Mouse (Mus musculus) left cerebral cortex, postnatal 10 days (tissue): ENCODE measurements around the gene Pabpc1l. TPM values are rescaled to one million over a fixed set of nuclear protein-coding genes. Genes with fewer than 3 reads are reported as not detected.

Experiments
- DNase-seq, 2 experiments: peaks; one replicate each; pipeline ENCODE4 v3.0.0; 2021 to 2022; ENCODE audit warnings: low spot score in 2 of 2, mixed read lengths in 1 of 2; ENCODE audit errors: extremely low spot score in 1 of 2
- intact Hi-C: fragments of 180-260 bp; cut with DNase I; formaldehyde crosslinking; loops from one replicate; pipeline ENCODE4 v1.15.1; 2025
- total RNA-seq, 2 experiments: library from RNA; stranded (reverse); gene quantifications; 2 replicates each; pipeline ENCODE4 v1.2.3; 2021

Gene Pabpc1l
- total RNA-seq, 2 experiments from 2014 or later, result 1.5 to 2.3 TPM

- intact Hi-C loops, result no loop called here
- DNase-seq, result no peak
Measured at GRCm38 (mm10) chr2:164076874-164077425, 51.7 kb downstream of the Pabpc1l start.

DNA sequence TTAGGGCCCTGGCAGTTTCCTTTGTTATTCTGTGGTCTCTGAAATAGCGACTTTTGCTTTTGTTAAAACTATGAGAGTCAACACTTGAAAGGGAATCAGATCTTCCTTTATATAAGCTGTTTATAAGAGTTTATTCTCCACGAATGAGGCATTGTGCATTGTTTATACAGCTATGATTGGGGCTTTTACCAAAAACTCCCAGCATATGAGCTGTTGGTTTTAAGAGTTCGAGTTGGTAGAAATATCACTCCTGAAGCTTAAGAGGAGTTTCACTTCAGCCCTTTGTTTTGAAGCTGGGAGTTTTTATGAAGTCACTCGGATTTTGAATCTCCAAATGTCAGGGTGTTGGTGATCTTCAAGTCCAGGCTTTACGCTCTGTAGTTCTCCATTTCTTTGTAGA lies 52.6 kb downstream of the Pabpc1l start:
- no peak for DNase-seq
- intact Hi-C loops, result no loop called here

DNA sequence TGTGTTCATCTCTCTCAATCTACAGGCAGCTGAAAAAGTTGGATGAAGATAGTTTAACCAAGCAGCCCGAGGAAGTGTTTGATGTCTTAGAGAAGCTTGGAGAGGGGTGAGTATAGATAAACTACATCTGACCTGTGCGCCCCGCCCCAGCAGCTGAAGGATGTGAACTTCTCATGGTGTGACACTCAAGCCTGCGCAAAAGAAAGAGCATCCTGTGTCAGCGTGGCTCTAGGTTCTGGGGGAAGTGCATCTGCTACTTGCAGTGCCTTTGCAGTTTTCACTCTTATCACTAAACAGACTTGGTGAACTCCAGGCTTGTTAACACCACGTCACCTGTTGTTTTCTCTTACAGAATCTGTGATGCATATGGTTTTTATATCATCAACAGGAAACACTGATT lies 54.2 kb downstream of the Pabpc1l start:
- intact Hi-C loops, result no loop called here
- no peak for DNase-seq

DNA sequence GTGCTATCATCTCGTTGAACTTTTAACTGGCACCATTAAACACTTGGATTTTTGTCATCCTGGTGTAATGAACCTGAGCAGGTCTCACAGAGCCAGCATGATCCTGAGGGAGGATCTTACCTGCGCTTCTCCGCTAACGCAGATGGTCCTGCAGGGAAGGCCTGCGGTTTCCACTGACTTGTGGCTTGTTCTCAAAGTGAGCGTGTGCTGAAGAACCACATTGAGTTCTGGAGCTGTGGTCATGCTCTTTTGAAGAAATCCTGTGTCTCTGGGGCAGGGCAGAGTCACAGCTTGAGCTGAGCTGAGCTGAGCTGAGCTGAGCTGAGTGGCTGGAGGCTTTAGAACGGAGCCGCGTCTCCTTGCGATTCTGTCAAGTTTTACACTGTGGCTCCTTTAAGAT lies 56.3 kb downstream of the Pabpc1l start:
- DNase-seq, result no peak
- intact Hi-C loops, result no loop called here

- no peak for DNase-seq
- intact Hi-C loops, result no loop called here
Measured at GRCm38 (mm10) chr2:164082175-164082574, 56.9 kb downstream of the Pabpc1l start.

DNA sequence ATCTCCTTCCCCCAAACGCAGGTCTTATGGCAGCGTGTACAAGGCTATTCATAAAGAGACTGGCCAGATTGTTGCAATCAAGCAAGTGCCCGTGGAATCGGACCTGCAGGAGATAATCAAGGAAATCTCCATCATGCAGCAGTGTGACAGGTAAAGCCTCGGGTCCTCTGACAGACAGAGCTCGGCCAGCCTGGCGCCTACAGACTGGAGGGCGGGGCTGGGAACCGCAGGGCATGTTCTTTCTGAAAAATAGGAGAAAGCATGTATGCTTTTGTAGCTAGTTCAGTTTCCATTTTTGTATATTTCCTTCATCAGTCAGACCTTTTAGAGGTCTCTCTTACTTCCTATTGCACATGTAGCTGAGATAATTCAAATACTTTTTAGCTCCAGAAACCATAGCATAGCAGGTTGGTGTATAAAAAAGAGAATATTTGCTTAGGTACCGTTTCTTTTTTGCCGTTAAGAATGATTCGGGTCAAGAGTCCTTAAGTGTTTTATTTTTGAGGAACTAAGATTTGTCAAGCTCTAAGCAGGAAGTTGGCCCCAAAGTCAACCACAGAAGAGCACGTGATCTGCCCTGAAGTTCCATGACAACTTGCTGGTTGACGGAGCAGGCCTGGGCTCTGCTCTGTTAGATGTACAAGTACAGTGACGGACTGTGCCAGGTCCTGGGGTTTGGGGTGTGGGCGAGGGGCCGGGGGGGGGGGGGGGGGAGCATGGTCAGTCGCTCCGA lies 58.5 kb downstream of the Pabpc1l start:
- no peak for DNase-seq
- intact Hi-C loops, result no loop called here

- DNase-seq, result no peak
- intact Hi-C loops, result no loop called here
Measured at GRCm38 (mm10) chr2:164084342-164084700, 59.1 kb downstream of the Pabpc1l start.

GRCm38 (mm10) chr2:164087416-164088017 lies 62.3 kb downstream of the Pabpc1l start:
- intact Hi-C loops, result no loop called here

DNA sequence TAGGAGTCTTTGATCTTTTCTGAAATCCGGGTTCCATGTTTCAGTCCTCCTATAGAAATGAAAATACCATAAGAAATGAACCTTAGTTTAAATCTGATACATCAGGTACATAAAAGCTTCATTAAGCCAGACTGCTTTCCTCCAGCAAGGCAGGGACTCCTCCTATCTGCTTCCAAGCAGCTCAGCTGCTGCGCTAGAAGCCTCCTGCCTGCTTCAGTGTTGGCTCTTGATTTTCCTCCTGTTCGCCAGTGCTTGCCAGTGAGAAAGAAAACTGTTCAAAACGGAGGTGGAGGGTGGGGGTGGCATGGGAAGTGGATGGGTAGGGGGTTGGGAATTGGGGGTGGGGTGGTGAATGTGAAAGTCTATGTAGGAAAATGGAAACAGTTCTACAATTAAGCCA lies 64.3 kb downstream of the Pabpc1l start:
- intact Hi-C loops, result no loop called here
- DNase-seq, result no peak

More at GRCm38 (mm10) chr2:164087416-164088017, 62.3 kb downstream of the Pabpc1l start:
- DNase-seq, result no peak

DNA sequence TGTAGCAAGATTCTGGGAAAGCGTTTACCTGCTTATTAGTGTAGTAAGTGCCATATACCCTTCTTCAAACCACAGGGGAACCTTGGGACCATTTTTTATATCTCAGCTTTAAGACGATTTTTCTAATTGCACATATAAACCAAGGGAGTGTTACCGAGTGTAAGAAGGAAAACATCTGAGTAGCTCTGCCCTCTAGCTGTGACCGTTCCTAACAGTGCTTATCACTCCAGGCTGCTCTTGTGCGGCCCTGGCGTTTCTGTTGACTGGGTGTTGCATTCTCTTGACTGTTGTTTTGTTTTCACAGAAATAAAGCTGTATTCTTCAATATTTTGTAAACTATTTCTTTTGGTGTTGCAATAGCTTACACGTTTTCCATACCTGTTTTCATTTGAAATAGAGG lies 68.9 kb downstream of the Pabpc1l start:
- intact Hi-C loops, result no loop called here
- DNase-seq, result no peak

- intact Hi-C loops, result no loop called here
Measured at GRCm38 (mm10) chr2:164098603-164099250, 73.5 kb downstream of the Pabpc1l start.

More at GRCm38 (mm10) chr2:164098603-164099250, 73.5 kb downstream of the Pabpc1l start:
- DNase-seq, result no peak

Other genes with a start within 250 kb of the Pabpc1l start
- gene Ccn5, start 204.6 kb upstream of the Pabpc1l start, total RNA-seq, result under 1 TPM in 1 of 2 experiments, not detected in 1; 0.32 TPM
- not detected for gene Kcnk15, start 171.8 kb upstream of the Pabpc1l start, total RNA-seq
- 100 to 1,000 TPM; 105 to 112 TPM for gene Rims4, start 106.8 kb upstream of the Pabpc1l start, total RNA-seq
- gene Ywhab, start 30.5 kb upstream of the Pabpc1l start, total RNA-seq, result 100 to 1,000 TPM; 570 to 572 TPM
- gene Stk4, start 44.9 kb downstream of the Pabpc1l start, total RNA-seq, result 10 to 100 TPM; 32.9 to 34.8 TPM
- 10 to 100 TPM; 34.9 to 35.5 TPM for gene Tomm34, start 45.7 kb downstream of the Pabpc1l start, total RNA-seq
- gene Kcns1, start 145.7 kb downstream of the Pabpc1l start, total RNA-seq, result 10 to 100 TPM; 10.6 to 11.1 TPM
- gene Wfdc5, start 157.3 kb downstream of the Pabpc1l start, total RNA-seq, result not detected
- gene Wfdc12, start 165.2 kb downstream of the Pabpc1l start, total RNA-seq, result not detected
- not detected for gene Wfdc15a, start 174.7 kb downstream of the Pabpc1l start, total RNA-seq
- gene Wfdc15b, start 196.2 kb downstream of the Pabpc1l start, total RNA-seq, result not detected
- not detected for gene Svs2, start 213.0 kb downstream of the Pabpc1l start, total RNA-seq
- gene Svs3b, start 231.2 kb downstream of the Pabpc1l start, total RNA-seq, result not detected